Mouse (Mus musculus) CD4-positive, CD25-positive, alpha-beta regulatory T cell, adult 4 months (primary cell): ENCODE measurements around the gene Antxrl. TPM values are rescaled to one million over a fixed set of nuclear protein-coding genes. Genes with fewer than 3 reads are reported as not detected.

Experiments
- ATAC-seq: one replicate; pipeline ENCODE4 v1.8.0; 2017
- polyA plus RNA-seq, 2 experiments: library from polyadenylated mRNA; unstranded; fragments of 100-300 nt; shearing (Covaris generic); gene quantifications; one replicate each; pipeline ENCODE4 v1.2.1; 2017

Gene Antxrl
- polyA plus RNA-seq, 2 experiments from 2014 or later, result not detected

DNA sequence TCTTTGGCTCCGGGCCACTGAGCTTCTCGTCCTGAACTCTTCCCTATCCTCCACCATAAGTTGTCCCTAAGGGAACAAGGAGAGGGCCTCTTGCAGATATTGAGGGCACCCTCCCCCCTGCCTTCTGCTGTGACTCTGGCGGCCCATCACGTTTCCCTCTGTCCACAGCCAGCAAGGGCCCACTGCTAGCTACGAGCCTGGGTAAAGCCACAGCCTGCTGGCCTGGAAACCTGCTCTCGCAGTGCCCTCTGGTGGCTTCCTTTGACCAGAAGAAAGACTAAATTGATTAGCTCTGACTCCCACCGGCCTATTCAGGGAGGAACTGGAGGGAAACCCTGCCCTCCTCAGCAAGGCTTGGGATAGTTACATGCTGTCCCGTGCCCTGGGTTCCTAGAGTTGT, 52.4 kb downstream of the Antxrl start:
- ATAC-seq, result no peak

GRCm38 (mm10) chr14:34106389-34107062, 54.0 kb downstream of the Antxrl start:
- ATAC-seq, result no peak

- ATAC-seq, result no peak
Measured at GRCm38 (mm10) chr14:34107594-34107993, 55.1 kb downstream of the Antxrl start.

GRCm38 (mm10) chr14:34114311-34114710, 61.8 kb downstream of the Antxrl start:
- ATAC-seq, result no peak

GRCm38 (mm10) chr14:34119046-34119723, 66.7 kb downstream of the Antxrl start:
- ATAC-seq, result no peak

DNA sequence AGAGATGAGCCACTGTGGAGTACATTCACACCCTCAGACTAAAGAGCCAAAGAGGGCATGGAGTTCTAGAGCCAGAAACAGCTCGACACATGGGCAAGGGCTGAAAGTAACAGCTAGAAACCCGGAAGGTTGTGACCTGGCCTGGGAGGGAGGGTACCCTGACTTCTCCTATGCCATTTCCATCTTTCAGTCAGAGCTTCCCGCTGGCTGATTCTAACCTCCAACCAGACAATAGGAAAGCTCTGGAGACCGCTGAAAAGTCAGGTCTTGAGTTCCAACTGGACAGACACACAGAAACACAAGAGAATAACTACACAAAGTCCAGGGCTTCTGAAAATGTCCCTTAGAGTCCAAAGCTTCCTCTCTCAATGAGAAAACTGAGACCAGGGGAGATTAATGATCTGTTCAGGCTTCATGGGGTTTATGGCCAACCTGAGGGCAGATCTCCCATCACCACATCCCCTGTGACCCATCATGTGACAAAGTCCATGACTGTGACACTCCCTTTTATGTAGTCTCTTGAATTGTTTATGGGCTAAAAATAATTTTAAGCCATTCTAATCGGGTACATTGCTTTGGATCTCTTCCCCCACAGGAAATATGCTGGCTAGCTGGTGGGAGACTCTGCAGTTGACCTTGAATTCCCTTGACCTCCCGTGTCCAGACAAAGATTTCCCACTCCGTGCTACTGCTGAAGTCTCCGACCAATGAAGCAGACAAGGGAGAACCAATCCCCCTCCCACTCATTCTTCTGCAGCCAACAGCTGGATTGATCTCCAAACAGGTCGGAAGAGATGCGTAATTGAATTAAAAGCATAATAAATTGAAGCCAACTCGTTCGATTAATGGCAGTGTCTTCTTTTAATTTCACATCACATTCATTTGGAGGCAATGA, 67.8 kb downstream of the Antxrl start:
- ATAC-seq, result no peak

DNA sequence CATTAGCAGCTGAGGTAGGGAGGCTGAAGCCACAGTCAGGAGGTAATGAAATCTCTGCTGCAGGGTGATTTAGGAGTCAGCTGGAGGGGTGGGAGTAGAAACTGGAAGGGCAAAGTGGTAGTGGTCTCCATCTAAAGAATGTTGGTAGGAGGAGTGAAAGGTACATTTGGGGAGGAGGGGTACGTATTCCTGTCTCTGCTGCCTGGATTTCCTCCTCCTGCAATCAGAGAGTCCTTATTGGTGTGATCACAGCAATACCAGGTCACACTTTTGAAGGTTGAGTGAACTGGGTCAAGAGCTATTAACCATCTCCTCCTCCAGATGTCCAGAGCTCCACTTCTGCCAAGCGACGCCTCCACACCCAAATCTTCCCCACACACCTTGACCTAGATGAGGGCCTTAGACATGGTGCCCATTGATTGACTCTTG, 68.4 kb downstream of the Antxrl start:
- ATAC-seq, result no peak

GRCm38 (mm10) chr14:34121691-34122090, 69.2 kb downstream of the Antxrl start:
- ATAC-seq, result no peak

Other genes with a start within 250 kb of the Antxrl start
- gene Gdf10, start 129.1 kb upstream of the Antxrl start, polyA plus RNA-seq, result not detected
- gene Gdf2, start 111.7 kb upstream of the Antxrl start, polyA plus RNA-seq, result not detected
- not detected for gene Rbp3, start 98.7 kb upstream of the Antxrl start, polyA plus RNA-seq
- gene Zfp488, start 73.9 kb upstream of the Antxrl start, polyA plus RNA-seq, result not detected
- not detected for gene Gm30083, start 37.5 kb upstream of the Antxrl start, polyA plus RNA-seq
- not detected for gene Gm5460, start 35.9 kb upstream of the Antxrl start, polyA plus RNA-seq
- gene Anxa8, start 33.3 kb downstream of the Antxrl start, polyA plus RNA-seq, result not detected
- not detected for gene A630023A22Rik, start 50.0 kb downstream of the Antxrl start, polyA plus RNA-seq
- not detected for gene Npy4r, start 99.8 kb downstream of the Antxrl start, polyA plus RNA-seq
- gene Gprin2, start 148.9 kb downstream of the Antxrl start, polyA plus RNA-seq, result under 1 TPM in 1 of 2 experiments, not detected in 1; 0.05 TPM
- gene Syt15, start 166.9 kb downstream of the Antxrl start, polyA plus RNA-seq, result under 1 TPM; 0.23 to 0.27 TPM